In genomic region chr10:17102065-17102464, GRCm38 (mm10) we compare ENCODE assay signal across 10 mouse cellular contexts.
A peak's percentile ranks its signal among the peaks of the same experiment; 100 is the strongest.
DNase-seq lines count a peak whose midpoint lies in the region; ATAC-seq and TF ChIP-seq lines count a peak whose summit lies in the region.
"Had no signal": no experiment of that assay in that cellular context is flagged by ENCODE, and none has a peak within 500 bp of the region (broad histone marks: within the 10 kb centered on the region; RNA-seq: fewer than 3 reads in every experiment).

No protein-coding gene starts in this region.

- WGBS in hindbrain, embryonic 15.5 days = 4% methylated on average over 1 of the region's 1 CpGs
- 17% methylated on average over 1 of the region's 1 CpGs for WGBS in hindbrain, postnatal 0 days

- no peaks in the 10 kb centered on the region for H3K4me1 ChIP-seq in hindbrain, embryonic 15.5 days (replicated peaks)
- H3K4me1 ChIP-seq in hindbrain, postnatal 0 days (ENCODE audit: insufficient read depth, low read length) = no peaks in the 10 kb centered on the region

- H3K27me3 ChIP-seq in hindbrain, embryonic 15.5 days = no peaks in the 10 kb centered on the region
- H3K27me3 ChIP-seq in hindbrain, postnatal 0 days (ENCODE audit: insufficient read depth, low read length) = no peaks in the 10 kb centered on the region

- no peak overlapping the region for H3K27ac ChIP-seq in hindbrain, embryonic 15.5 days (replicated peaks)
- H3K27ac ChIP-seq in hindbrain, postnatal 0 days = no peak overlapping the region

- H3K4me3 ChIP-seq in hindbrain, embryonic 15.5 days = no peak overlapping the region
- H3K4me3 ChIP-seq in hindbrain, postnatal 0 days (ENCODE audit: low read length) = no peak overlapping the region

- DNase-seq in hindbrain, postnatal 0 days (ENCODE audit: low spot score) = no peak
- DNase-seq in Muller cell, postnatal 12 days (ENCODE audit: inconsistent ontology term) = peak; percentile 39
- DNase-seq in embryo, embryonic 11.5 days (ENCODE audit: low read depth, low spot score) = peak; percentile 32
- peak; percentile 73 for DNase-seq in forelimb bud, embryonic 11.5 days (ENCODE audit: low read depth, low spot score)
- DNase-seq in gastrocnemius, adult 18-20 months (ENCODE audit: low spot score) = no peak
- no peak for DNase-seq in frontal cortex, adult 2 months (ENCODE audit: extremely low spot score in 1 of 2, low spot score in 1 of 2)
- DNase-seq in spleen, postnatal 4 days (ENCODE audit: low spot score in 2 of 2) = no peak
- DNase-seq: heart, adult 18-20 months; layer of hippocampus, adult 9-11 months had no signal

- H3K9me3 ChIP-seq in hindbrain, embryonic 15.5 days = no peaks in the 10 kb centered on the region
- no peaks in the 10 kb centered on the region for H3K9me3 ChIP-seq in hindbrain, postnatal 0 days (ENCODE audit: low read length)

- ATAC-seq in hindbrain, embryonic 15.5 days (ENCODE audit: low FRiP score, low read depth) = 0 out of 2 replicates have a peak, but pooled peaks have one; percentile 30
- ATAC-seq in hindbrain, postnatal 0 days = no peak

- H3K36me3 ChIP-seq in hindbrain, embryonic 15.5 days = no peaks in the 10 kb centered on the region
- no peaks in the 10 kb centered on the region for H3K36me3 ChIP-seq in hindbrain, postnatal 0 days (ENCODE audit: insufficient read depth, low read length)

- no peak overlapping the region for H3K9ac ChIP-seq in hindbrain, embryonic 15.5 days
- H3K9ac ChIP-seq in hindbrain, postnatal 0 days (replicated peaks; ENCODE audit: low read length) = no peak overlapping the region

- no peak for TF ChIP-seq CTCF in hindbrain, postnatal 0 days (IDR thresholded peaks at IDR 0.05; ENCODE audit: low read depth)

- no peak overlapping the region for H3K4me2 ChIP-seq in hindbrain, embryonic 15.5 days
- H3K4me2 ChIP-seq in hindbrain, postnatal 0 days (ENCODE audit: low read depth, low read length) = no peak overlapping the region

Comparison
In these comparisons a context has a peak if more than half of its experiments do, and no peak if none do; other contexts are left out.
1. DNase-seq: peak in Muller cell, postnatal 12 days (single experiment), embryo, embryonic 11.5 days (single experiment) and forelimb bud, embryonic 11.5 days (single experiment); none in hindbrain, postnatal 0 days (single experiment), gastrocnemius, adult 18-20 months (single experiment), frontal cortex, adult 2 months (0 of 2) and spleen, postnatal 4 days (0 of 2).